Mouse (Mus musculus): ENCODE data around the gene Ccr4.

DNA sequence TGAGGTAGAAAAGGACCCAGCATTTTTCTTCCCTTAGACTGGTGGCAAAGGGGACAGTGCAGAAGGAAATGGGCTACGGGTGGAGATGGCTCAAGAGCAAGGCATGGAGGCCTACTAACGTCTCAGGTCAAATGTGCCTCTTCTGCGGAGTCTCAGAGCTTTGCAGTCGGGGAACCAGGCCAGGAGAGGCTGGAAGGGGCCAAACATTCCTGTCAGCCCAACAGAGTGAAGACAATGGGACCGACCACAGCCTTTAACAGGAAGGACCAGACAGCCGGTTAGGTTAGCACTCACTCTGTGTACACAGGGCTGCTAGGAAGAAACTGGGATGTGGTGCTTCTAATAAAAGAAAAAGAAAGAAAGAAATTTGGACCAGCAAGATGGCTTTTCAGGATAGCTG, 45.3 kb upstream of the Ccr4 start:
- TF ChIP-seq CTCF (IDR thresholded peaks at IDR 0.05; ENCODE audit: extremely low read depth, insufficient read depth, insufficient read length, insufficient replicate concordance): no peak
- no peak for TF ChIP-seq POLR2A (IDR thresholded peaks at IDR 0.05; ENCODE audit: low read depth, low read length)
